Mouse (Mus musculus): ENCODE results near the gene Tbc1d17.

DNA sequence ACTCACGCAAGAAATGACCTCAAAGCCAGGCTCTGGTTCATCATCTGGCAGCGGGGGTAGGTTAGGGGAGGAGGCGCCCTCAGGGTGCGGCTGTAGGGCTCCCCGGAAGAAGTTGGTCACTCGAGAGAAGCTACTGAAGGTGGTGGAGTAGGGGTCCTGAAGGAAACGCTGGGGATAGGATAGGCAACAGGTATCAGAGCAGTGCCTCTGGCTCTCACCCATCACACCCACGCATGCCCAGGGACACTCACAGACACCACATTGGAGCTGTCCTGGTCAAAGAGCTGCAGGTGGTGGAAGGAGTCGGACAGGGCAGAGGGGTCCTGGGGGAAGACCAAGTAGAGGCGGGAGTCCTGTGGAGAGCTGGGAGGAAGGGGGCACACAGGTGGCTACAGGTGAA lies 3.9 kb downstream of the Tbc1d17 start:
- TF ChIP-seq GABPA (IDR thresholded peaks at IDR 0.05; ENCODE audit: insufficient replicate concordance, low read depth, low read length) (no peak), MAZ (IDR thresholded peaks at IDR 0.05; ENCODE audit: low read depth, low read length) (no peak), CTCF (conservative IDR thresholded peaks at IDR 0.05 in 1 of 2, IDR thresholded peaks at IDR 0.05 in 1 of 2; ENCODE audit: low read depth in 2 of 2, low read length in 2 of 2) (no peak), SIN3A (IDR thresholded peaks at IDR 0.05; ENCODE audit: low read length) (no peak), HCFC1 (IDR thresholded peaks at IDR 0.05; ENCODE audit: low read depth, low read length) (no peak), NRF1 (IDR thresholded peaks at IDR 0.05; ENCODE audit: low read depth, low read length) (no peak), MAX (IDR thresholded peaks at IDR 0.05; ENCODE audit: low read length) (no peak), POLR2A (IDR thresholded peaks at IDR 0.05; ENCODE audit: low read depth, low read length) (no peak), BHLHE40 (IDR thresholded peaks at IDR 0.05; ENCODE audit: low read depth, low read length) (no peak), ETS1 (conservative IDR thresholded peaks at IDR 0.05; ENCODE audit: low read depth, low read length) (no peak), IRF4 (IDR thresholded peaks at IDR 0.05; ENCODE audit: low read depth, low read length) (no peak), MEF2A (IDR thresholded peaks at IDR 0.05; ENCODE audit: borderline replicate concordance, low read depth, low read length) (no peak), TBP (conservative IDR thresholded peaks at IDR 0.05; ENCODE audit: low read depth, low read length) (no peak), CHD2 (IDR thresholded peaks at IDR 0.05; ENCODE audit: low read length) (no peak)
